Mouse (Mus musculus) T-helper 17 cell (primary cell): ENCODE measurements around the gene Polr1e.
"Not testable (repeated sequence)": the region's sequence is repeated elsewhere in the genome, so short reads cannot be mapped to it uniquely, and the experiment has no call there.

Experiments used
- in situ Hi-C, 2 experiments: fragments of 300-600 bp; cut with MboI, MseI; formaldehyde crosslinking; loops; 1 replicate in 1 of 2; 2 replicates in 1 of 2; pipeline ENCODE4 v1.15.1; 2025; ENCODE audit warnings: high pct_unique_total_duplicates in 2 of 2

Polr1e gene

DNA sequence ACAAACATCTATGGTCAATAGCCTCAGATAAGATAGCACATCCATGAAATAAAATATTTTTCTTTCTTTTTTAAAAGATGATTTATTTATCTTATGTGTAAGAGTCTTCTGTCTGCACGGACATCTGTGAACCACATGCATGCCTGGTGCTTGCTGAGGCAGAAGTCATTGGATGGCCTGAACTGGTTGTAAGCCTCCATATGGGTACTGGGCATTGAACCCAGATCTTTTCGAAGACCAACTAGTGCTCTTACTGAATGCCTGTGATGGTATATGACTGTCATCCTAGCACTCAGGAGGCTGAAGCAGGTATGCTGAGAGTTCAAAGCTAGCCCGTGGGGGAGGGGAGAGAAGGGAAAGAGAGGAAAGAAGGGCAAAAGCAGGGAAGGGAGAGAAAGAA, 20.3 kb upstream of the Polr1e start:
- in situ Hi-C loops: no loop called here

- in situ Hi-C loops: no loop called here
Measured at GRCm38 (mm10) chr4:45000001-45000400, 18.4 kb upstream of the Polr1e start.

DNA sequence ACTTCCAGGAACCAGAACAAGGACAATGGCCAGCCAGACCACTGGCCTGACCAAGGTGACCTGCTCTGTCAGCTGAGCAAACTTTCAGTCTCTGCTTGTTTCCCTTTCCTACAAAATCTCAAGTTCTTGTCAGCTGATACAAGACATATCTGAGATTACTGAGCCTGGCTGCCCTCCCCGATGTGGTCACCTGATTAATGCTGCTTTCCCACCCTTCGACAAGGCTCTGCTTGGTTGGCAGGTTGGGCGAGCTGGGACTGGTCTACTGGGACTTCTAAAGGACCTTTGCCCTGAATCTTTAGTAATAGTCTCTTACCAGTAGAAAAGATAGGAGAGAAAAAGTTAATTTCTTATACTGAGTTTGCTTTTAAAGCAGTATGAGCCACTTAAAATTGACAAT, 12.9 kb upstream of the Polr1e start:
- in situ Hi-C loops: no loop called here

GRCm38 (mm10) chr4:45010806-45011415, 7.5 kb upstream of the Polr1e start:
- in situ Hi-C loops: loop anchor here (5.0 to 10.0 kb wide), 3 partner anchors 39 to 791 kb away; no protein-coding TSS in a partner anchor

DNA sequence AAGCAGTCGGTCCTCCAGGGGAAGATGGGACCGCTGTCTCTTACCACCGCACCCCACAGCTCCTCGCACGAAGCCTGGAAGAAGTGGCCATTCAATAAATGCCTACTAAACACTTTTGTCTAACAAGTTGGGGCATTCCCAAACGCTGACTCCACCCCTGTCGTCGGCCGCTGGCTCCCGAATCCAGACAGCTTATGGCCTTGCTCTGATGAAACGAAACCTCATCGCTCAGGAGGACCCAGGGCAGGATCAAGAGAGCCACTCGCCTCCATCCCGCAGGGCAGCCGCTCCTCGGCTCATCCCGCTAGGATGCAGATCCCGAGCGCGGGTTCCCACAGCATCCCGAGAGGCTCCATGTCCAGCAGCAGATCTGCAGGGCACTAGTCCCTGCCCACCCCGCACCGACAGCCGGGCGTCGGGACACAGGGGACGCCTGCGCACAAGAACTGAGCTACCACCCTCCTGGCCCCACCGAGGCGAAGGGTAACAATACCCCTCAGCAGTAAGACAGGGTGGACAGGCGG, 6.7 kb upstream of the Polr1e start:
- in situ Hi-C loops: loop anchor here (5.0 to 10.0 kb wide), 3 partner anchors 39 to 791 kb away; no protein-coding TSS in a partner anchor

GRCm38 (mm10) chr4:45012105-45012975, 6.0 kb upstream of the Polr1e start, which contains the start of gene Zbtb5:
TSS of gene Zbtb5 (minus strand) at chr4:45012412.
- in situ Hi-C loops: loop anchor here (5.0 to 10.0 kb wide), 3 partner anchors 40 to 790 kb away; no protein-coding TSS in a partner anchor

GRCm38 (mm10) chr4:45013031-45013431, 5.4 kb upstream of the Polr1e start:
- in situ Hi-C loops: loop anchor here (5.0 to 10.0 kb wide), 3 partner anchors 41 to 789 kb away; no protein-coding TSS in a partner anchor

- in situ Hi-C loops: loop anchor here (5.0 to 10.0 kb wide), 3 partner anchors 41 to 789 kb away; no protein-coding TSS in a partner anchor
Measured at GRCm38 (mm10) chr4:45013537-45013936, 4.8 kb upstream of the Polr1e start.

DNA sequence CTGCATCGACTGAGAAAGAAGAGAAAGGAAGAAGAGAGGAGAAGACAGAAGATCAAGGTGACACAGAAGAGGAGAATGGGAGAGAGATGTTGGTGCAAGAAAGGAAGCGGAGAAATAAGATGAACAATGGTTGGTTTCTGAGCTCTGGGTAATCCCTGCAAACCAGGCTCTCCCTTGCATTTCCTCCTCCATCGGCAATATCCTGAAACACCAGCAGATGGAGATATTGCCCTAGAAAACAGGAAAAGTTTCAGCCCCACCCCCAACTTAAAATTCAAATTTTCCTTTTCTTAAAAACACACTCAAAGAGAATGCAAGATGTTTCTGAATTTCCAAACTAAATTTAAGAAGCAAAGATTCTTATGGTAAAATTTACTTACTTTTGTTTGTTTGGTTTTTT, 2.8 kb upstream of the Polr1e start:
- in situ Hi-C loops: loop anchor here in 1 of 2 experiments (5.0 to 10.0 kb wide), 2 partner anchors 43 to 269 kb away; no protein-coding TSS in a partner anchor

DNA sequence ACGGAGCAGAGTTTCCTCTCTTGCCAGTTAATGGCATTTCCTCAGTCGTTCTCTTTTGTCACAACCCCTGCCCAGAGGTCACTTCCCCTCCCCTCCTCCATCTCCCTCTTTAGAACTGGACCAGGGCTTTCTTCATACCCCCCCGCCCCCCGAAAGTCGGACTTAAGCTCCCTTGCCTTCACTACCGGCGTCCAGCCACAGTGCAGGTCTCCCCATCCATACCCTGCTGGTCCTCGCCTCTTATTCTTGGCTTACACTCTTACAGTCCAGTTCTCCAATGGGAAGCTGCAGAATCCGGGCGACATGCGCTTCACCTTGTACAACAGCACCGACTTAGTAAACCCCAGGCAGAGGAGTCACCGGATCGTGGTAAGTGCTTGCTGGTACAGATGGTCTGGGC, 626 bp downstream of the Polr1e start:
- in situ Hi-C loops: loop anchor here in 1 of 2 experiments (5.0 to 10.0 kb wide), 2 partner anchors 47 to 266 kb away; no protein-coding TSS in a partner anchor

DNA sequence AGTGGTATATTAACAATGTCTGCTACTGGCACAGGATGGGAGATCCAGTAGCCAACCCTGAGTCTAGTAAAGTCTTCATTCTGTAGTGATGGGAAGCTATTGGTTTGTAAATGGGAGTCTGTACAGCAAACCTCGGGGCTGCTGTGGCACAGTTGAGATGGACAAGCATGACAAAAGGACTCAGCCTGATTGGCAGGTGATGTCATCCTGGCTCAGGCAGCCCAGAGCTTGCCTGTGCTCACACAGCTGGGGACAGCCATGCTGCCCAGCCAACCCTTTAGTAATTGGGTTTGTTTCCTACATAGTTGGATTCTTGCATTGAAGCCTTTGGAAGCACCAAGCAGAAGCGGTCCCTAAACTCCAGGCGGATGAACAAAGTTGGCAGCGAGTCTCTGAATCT, 8.1 kb downstream of the Polr1e start:
- in situ Hi-C loops: no loop called here

DNA sequence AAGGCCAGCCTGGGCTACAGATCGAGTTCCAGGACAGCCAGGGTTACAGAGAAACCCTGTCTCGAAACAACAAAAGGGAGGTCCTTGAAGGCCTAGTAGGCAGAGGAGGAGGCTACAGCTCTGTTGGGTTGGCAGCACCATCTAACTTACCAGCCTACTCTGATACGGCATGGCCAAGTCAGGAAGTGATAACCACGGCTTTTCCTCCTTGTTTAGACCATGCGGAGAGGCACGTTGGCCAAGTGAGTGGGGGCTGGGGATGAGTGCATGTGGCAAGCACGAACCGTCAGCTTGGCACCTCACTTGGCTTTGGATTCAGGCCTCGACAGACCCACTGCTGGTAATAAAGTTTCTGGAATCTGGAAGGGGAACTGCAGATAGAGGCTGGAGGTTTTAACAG, 14.2 kb downstream of the Polr1e start:
- in situ Hi-C loops: no loop called here

DNA sequence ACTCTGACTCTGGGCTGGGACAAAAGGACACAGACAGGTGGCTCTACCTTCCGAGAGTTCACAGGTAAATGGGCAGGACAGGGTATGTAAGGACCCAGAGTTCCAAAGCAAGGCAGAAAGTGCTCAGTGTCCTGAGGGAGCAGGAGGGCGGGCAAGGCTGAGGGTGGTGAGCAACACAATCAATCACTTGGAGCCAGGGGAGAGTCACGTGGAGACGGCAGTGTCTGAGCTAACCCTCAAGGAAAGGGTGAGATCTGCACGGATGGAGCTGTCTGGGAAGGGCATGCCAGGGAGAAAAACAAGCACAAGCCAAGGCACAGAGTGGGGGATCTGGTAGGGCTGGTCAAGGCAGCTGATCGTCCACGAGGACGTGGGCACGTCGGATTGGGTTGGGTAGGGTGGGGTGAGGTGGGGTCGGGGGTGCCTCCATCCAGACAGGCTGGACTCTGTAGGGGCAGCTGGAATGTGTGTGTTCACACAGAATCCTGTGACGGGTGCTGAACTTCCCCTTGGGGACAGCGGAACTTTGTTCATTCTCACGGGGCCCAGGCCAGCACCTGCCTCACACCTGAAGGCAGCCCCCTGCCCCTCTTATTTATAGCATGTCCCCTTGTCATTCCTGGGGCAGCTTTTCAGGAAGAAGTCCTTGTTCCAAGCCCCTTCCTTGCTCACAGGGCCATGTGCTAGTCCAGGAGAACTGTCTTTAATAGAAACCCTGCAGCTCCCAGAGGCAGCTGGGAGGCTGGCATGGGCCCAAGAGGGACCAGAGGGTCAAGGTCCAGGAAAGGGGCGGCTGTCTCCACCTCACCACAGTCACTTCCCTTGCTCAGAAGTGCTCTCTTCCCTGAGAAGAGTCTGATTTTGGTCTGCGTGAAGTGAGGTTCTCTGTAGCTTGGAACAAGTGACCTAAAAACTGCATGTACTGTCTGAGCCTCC, 16.6 kb downstream of the Polr1e start:
- in situ Hi-C loops: no loop called here

DNA sequence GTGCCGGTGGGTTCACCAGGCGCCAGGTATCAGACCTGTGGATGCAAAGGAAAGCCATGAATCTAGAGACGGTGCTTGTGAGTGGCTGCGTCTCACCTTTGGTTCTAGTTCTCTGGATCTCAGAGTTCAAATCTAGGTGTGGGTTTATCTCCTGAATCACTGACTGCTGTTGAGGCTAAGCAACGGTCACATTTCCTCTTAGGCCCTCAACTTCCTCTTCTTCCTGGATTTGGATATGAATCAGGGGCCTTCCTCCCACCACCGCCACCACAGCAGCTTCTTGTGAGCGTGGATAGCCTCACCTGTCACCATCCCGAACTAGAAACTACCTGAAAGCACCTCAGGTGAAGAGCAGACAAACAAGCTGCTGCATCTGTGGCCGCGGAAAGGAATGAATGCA, 17.7 kb downstream of the Polr1e start:
- in situ Hi-C loops: no loop called here

DNA sequence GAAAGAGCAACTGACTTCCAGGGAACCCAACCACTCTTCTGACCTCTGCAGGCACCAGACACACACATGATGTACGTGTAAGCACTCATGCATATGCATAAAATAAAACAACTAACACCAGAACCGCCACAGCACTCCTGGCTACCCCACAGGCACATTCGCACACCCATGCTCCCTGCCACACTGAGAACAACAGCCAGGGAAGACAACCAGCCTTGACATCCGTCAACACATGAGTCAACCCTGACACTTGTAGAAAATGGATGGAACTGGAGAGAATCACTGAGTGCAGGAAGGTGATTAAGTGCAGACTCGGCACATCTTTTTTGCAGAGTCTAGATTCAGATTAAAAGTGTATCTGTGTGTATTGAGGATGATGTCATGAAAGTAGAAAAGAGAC, 18.2 kb downstream of the Polr1e start:
- in situ Hi-C loops: no loop called here

- in situ Hi-C loops: no loop called here
Measured at GRCm38 (mm10) chr4:45037455-45038410, 19.4 kb downstream of the Polr1e start.

GRCm38 (mm10) chr4:45038879-45039278, 20.5 kb downstream of the Polr1e start:
- in situ Hi-C loops: not testable (repeated sequence)

GRCm38 (mm10) chr4:45039546-45039945, 21.2 kb downstream of the Polr1e start:
- in situ Hi-C loops: not testable (repeated sequence)

- in situ Hi-C loops: no loop called here
Measured at GRCm38 (mm10) chr4:45040795-45041194, 22.4 kb downstream of the Polr1e start.

DNA sequence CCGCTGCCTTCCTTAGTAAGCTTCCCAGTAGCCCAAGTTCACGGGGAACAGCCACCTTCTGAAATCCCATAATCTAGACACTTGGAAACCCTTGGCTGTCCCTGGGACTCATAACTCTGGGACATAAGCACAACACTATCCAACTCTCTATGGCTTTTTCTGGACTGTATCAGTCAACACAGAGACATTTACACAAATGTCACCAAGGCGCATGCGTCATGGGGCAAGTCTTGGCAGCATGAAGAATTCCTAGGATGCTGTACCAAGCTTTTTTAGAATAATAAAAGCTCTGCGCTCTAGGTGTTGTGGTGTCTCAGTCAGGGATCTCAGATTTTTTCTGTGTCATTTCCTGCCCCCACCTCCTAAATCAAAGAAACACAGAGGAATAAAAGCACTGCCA, 28.3 kb downstream of the Polr1e start:
- in situ Hi-C loops: loop anchor here in 1 of 2 experiments (5.0 kb wide), 1 partner anchor 79 kb away; no protein-coding TSS in a partner anchor
